Mouse (Mus musculus): Measurements from ENCODE around the gene Tspoap1.

GRCm38 (mm10) chr11:87719526-87719925 is 40.8 kb upstream of the Tspoap1 start:
- TF ChIP-seq CTCF (IDR thresholded peaks at IDR 0.05; ENCODE audit: borderline replicate concordance, insufficient read depth, low read depth, low read length) (no peak), POLR2A (IDR thresholded peaks at IDR 0.05; ENCODE audit: borderline replicate concordance, insufficient read depth, low read length) (no peak)

Data from cerebellum, adult 2 months (tissue).